Mouse (Mus musculus): ENCODE results near the gene Lrrc49.

The Lrrc49 gene

DNA sequence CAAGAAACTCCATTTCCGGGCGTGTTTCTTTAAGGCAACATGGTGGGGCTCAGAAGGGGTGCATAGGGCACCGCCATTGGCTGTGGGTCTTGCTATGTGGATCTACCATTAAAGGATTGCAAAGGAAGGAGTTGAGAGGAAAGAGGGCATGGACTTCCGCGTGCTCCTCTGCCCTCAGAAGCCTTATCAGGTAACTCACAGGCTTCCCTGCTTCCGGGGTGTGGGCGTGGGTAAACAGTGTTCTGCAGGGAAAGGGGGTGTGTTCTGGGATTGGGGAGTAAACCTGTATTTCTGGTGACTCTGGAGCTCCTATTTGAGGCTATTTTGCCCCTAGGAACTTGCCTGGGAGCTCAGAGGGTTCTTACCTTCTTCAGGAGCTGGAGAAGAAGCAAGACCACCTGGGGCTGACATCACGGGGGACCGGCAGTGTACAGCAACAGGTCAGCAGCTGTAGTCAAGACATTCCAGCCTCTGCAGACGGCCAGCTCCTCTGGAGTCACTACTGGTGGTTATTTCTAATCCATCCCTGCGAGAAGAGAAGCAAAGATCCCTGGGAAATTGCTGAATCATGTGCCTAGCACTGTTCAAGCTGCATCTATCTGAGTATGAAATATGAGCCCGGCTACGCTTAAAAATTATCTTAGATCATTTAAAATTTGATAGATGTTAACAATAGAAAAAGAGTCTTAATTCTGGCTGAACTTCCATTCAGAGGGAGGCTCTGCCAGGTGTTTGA lies 142.4 kb downstream of the Lrrc49 start:
- no peak for DNase-seq (ENCODE audit: low read depth in 1 of 2, low spot score in 2 of 2)

DNA sequence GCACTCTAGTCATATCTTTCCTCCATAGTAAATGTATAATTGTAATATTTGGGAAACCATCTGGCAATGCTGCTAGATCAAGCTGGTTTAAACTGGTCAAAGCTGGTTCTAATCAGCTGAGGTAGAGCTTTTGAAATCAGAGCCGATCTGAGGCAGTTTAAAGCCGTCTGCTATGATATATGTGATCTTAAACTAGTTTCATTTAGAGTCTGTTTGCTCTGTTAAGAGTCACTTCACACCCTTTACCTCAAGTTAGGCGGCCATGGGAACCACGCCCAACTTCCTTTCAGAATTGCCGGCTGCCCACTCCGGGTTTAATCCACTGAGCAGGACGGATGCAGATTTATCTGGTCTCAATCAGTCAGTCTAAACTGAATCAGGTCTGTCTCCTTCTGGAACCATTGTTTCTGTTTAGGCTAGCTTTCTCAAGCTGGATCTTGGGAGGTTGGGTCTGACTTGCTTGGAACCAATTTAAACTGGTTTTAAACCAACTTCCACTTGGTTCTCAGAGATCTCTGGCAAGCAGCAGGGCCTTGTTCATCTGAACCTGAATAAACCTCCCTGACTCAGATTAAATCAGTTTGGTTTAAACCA lies 144.4 kb downstream of the Lrrc49 start:
- no peak for DNase-seq (ENCODE audit: low read depth in 1 of 2, low spot score in 2 of 2)

DNA sequence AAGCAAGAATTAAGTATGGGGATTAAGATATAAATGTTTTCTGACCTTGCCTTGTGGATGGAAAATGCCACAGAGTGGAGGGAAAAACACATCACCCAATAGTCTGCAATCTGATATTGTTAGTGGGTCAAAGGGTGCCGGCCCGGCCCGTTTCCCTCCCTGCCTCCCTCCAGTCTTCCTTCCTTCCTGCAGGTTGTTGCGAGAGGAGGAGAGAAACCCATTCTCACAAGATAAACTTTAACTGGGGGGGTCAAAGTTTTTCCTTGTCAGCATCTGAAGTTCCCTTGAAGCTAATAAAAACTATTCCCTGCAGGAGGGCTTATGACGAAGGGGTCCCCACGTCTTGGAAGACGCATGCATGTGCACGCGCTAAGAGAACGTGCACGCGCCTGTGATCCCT lies 157.6 kb downstream of the Lrrc49 start:
- DNase-seq (ENCODE audit: low read depth in 1 of 2, low spot score in 2 of 2) = no peak

DNA sequence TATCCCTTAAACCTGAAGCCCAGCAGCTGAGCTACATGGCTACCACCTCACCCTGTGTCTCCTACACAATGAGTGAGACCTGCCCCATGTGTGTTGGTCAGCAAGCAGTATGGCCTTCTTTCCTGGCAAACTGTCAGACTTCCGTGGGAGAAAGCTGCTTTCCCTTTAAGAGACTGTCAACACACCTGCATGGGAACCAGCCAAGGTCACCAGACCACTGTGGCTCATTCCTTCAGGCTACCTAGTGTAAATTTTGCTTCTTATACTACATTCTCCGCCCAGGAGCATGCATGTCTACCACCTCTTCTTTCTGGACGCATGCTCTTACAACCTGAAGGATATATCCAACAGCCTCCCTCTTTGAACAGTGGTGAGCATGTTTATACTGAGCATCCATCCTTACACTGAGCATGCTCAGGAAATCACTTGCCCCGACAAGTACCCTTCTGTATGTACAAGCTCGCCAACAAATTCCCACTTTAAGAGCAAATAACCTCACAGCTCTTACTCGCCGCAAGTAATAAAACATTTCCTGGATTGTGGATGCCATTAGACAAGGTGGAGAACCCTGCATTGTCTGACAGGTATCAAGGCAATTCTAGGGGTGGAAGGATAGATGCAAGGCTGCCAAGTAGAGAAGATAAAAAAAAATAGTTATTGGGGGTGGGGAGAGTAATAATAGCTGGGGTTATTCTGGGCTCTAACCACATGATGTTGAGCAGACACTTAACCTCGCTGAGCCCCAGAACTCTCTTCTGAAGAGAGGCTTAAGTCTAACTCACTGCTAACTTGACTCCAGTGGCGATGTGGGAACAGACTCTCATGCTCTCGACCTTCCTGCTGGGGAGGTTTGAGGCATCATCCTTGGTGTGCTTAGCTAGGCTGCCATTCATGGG lies 158.4 kb downstream of the Lrrc49 start:
- DNase-seq (ENCODE audit: low read depth in 1 of 2, low spot score in 2 of 2) = no peak

GRCm38 (mm10) chr9:60528269-60528668 lies 159.7 kb downstream of the Lrrc49 start:
- DNase-seq (ENCODE audit: low read depth in 1 of 2, low spot score in 2 of 2) = no peak

GRCm38 (mm10) chr9:60527836-60528235 lies 160.1 kb downstream of the Lrrc49 start:
- no peak for DNase-seq (ENCODE audit: low read depth in 1 of 2, low spot score in 2 of 2)

- no peak for DNase-seq (ENCODE audit: low read depth in 1 of 2, low spot score in 2 of 2)
Observed at GRCm38 (mm10) chr9:60527051-60527450, 160.9 kb downstream of the Lrrc49 start.

DNA sequence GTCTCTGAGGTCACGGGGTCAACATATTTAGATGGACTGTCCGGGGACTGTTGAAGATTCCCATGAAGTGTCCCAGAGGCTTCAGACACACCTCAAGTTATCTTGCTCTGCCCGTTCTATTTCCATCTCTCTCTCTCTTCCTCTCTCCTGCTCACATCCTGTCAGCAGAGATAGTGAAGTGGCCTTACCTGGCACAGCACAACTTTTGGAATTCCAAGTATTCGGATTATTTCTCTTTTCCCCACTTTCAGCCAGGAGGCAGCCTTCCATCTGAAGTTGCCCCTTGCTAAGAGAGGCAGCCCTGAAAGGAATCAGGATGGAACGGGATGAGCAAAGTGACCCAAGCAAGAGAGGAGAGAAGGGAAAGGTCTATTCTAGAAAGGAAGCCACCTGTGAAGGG lies 161.8 kb downstream of the Lrrc49 start:
- no peak for DNase-seq (ENCODE audit: low read depth in 1 of 2, low spot score in 2 of 2)

DNA sequence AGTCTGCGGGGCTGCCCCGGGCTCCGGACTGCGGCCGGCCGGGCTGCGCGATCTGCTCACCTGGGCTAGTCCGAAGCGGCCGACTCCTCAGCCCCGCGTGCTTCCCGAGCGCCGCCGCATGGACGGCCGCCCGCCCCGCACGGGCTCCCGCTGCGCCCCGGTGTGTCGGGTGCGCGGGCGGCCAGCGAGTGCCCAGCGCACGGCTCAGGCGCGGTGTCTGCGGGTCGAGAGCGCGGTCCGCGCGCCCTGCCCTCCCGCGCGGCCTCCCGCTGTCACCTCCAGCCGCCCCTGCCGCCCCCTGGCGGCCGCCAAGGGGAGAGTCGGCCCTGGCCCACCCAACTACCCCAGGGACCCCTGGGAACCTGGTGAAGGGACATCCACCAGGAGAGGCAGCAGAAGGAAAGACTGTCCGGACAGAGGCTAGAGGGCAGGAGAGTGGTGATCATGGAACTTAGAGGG lies 166.1 kb downstream of the Lrrc49 start, which contains the start of gene Thsd4:
Gene Thsd4 (minus strand): TSS at position 241 of the 459 bp plus-strand sequence.
- DNase-seq (ENCODE audit: low read depth in 1 of 2, low spot score in 2 of 2) = no peak

GRCm38 (mm10) chr9:60521143-60521542 lies 166.8 kb downstream of the Lrrc49 start:
- no peak for DNase-seq (ENCODE audit: low read depth in 1 of 2, low spot score in 2 of 2)

DNA sequence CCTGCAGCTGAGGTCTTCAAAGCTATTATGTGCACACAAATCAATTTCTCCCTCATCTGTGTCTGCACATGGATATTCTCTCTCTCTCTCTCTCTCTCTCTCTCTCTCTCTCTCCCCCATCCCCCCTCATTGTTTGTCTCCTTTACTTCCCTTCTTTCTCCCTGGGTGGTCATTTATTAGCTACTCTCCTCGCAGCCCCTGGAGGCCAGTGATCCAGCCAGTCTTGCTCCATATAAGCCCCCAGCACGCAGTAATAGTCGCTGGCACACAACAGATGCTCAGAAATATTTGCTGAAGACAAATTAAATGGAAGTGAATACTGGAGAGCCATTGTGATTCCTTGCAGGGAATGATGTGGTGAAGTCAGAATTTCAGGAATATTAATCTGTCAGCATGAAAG lies 168.4 kb downstream of the Lrrc49 start:
- no peak for DNase-seq (ENCODE audit: low read depth in 1 of 2, low spot score in 2 of 2)

Data from monocyte, adult 2 months (primary cell).